Mouse (Mus musculus): ENCODE data around the gene Dirc2.

The Dirc2 gene

DNA sequence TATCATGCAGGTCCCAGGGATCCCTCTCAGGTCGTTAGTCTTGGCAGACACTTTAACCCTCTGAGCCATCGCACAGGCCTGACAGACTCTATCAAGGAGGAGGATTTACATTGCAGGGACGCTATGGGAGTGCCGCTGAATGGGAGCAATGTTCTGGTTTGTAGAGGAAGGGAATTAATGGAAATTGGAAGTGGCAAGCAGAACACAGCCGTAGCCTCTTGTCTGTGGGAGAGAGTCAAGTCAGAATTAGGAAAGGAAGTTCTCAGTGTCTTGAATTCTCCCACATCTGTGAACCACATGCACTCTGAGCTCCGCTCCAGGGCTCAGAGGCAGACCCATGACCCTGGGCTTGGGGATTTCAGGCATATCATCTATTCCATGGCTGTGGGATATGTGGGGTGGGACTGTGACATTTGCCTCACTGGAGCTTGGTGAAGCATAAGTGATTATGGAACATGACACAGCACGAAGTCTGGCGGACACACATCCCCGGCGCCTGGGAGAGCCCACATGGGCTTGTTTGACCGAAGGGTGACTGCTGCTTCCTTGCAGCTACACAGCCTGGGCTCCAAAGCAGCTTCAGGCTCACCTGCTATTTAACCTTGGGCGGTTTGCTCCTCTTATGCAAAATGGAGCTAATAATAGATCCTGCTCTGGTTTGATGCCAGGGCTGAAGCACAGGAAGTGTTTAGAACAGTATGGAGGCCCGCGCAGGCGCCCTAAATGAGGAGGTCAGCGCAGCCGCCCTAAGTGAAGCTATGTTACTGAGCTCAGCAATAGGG lies 87.6 kb downstream of the Dirc2 start:
- DNase-seq (ENCODE audit: low spot score in 2 of 2): no peak

GRCm38 (mm10) chr16:35678476-35678875 lies 90.7 kb downstream of the Dirc2 start:
- DNase-seq (ENCODE audit: low spot score in 2 of 2): no peak

DNA sequence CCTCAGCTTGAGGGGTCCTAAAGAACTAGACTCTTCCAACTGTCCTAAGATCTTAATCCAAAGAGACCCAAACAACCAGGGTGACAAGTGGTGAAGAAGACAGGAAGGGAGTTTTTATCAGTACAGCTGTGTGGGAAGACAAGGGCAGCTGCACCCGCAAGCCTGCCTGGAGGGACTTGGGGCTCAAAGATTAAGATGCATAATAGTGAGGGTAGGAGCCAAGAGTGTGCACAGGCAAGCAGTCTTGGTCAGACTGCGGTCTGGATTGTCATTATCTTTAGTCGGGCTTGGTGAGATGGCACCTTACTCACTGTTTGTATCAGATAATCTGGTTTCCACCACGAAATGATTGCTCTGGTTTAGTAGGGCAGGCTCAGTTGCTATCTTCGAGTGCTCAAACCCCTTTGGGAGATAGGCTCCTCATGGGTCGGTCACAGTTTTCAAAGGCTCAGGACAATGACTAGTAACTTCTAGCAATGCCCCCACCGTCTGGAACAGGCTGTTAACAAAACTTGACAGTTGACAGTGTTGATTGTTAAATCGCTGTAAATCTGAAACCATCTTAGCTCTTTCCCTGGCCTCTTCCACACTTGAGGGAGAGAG lies 91.5 kb downstream of the Dirc2 start:
- no peak for DNase-seq (ENCODE audit: low spot score in 2 of 2)

GRCm38 (mm10) chr16:35664847-35665246 lies 104.3 kb downstream of the Dirc2 start:
- no peak for DNase-seq (ENCODE audit: low spot score in 2 of 2)

DNA sequence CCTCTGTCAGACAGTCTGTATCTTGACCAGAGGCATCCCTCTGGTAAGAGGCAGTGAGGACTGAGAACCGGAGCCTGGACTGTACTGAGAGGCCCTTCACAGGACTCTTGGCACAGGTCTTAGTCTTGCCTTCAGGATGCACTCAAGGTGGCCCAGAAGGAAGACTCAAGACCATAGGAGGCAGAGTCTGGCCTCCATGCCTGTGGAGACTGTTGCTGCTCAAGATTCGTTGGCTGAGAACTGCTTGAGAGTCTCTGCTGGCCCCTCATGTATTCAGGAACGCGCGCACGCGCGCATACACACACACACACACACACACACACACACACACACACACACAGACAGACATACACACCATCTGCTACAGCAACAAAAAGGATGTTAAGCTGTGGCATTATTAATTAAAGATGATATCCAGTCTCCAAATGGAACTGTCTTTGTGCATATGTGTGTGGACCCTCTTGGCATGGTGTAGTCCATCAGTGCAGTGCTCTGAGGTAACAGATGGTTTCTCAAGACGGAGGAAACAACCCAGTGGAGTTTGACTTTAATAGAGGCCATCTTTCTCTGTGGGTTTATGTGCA lies 105.2 kb downstream of the Dirc2 start:
- DNase-seq (ENCODE audit: low spot score in 2 of 2): no peak

DNA sequence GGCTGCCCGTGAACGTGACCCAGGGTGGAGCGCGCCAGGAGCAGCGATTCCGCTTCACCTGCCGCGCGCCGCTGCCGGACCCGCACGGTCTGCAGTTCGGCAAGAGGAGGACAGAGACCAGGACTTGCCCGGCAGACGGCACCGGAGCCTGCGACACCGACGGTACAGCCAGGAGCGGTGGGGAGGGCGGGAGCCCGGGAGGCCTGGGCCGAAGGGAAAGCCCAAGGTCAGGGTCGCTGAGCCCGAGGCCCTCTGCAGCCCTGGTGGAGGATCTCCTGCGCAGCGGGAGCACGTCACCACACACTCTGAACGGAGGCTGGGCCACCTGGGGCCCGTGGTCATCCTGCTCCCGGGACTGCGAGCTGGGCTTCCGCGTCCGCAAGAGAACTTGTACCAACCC lies 108.9 kb downstream of the Dirc2 start:
- DNase-seq (ENCODE audit: low spot score in 2 of 2): no peak

- no peak for DNase-seq (ENCODE audit: low spot score in 2 of 2)
Observed at GRCm38 (mm10) chr16:35653951-35654350, 115.2 kb downstream of the Dirc2 start.

- no peak for DNase-seq (ENCODE audit: low spot score in 2 of 2)
Observed at GRCm38 (mm10) chr16:35652706-35653105, 116.5 kb downstream of the Dirc2 start.

GRCm38 (mm10) chr16:35652206-35652605 lies 117.0 kb downstream of the Dirc2 start:
- DNase-seq (ENCODE audit: low spot score in 2 of 2): no peak

- DNase-seq (ENCODE audit: low spot score in 2 of 2): no peak
Observed at GRCm38 (mm10) chr16:35648862-35649261, 120.3 kb downstream of the Dirc2 start.
